Mouse (Mus musculus): Measurements from ENCODE around the gene Foxn3.

The Foxn3 gene

GRCm38 (mm10) chr12:99240185-99240726 is 323.1 kb downstream of the Foxn3 start:
- DNase-seq, result no peak

- DNase-seq, result no peak
Measured at GRCm38 (mm10) chr12:99239735-99240134, 323.6 kb downstream of the Foxn3 start.

DNA sequence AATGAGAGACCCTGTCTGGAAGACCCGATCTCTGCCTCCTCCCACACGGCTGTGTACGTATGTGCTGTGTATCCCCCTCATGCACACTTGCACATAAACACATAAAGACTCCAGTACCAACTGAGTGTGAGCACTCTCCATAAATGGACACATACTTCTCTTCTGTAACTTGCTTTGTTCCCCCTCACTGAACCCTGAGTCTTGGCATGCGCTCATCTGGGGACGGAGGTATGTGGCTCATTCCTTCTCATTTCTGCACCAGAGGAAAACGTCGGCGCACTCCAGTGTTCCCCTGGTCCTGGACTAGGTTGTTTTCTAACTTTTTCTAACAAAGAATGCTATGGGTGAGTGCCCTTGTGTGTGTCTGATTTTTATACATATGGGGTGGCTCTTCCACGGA is 325.9 kb downstream of the Foxn3 start:
- DNase-seq, result no peak

DNA sequence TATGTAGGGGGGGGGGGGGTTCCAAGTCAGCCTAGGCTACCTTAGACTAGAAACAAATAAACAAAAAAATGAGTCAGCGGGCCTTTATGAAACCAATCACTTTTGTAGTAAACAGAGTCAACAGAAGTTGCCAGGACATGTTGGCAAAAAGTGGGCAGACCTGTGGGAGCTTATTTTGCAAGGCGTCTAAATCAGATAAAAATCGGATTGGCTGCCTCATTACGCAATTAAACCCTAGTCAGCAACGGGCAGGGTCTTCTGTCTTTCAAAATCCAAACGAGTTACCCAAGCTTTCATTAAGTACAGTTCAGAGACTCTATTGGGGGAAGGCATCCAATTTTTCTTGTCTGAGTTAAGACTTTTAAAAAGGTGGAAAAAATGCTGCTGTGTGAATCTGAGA is 329.0 kb downstream of the Foxn3 start:
- DNase-seq, result no peak

- no peak for DNase-seq
Measured at GRCm38 (mm10) chr12:99233386-99233785, 330.0 kb downstream of the Foxn3 start.

DNA sequence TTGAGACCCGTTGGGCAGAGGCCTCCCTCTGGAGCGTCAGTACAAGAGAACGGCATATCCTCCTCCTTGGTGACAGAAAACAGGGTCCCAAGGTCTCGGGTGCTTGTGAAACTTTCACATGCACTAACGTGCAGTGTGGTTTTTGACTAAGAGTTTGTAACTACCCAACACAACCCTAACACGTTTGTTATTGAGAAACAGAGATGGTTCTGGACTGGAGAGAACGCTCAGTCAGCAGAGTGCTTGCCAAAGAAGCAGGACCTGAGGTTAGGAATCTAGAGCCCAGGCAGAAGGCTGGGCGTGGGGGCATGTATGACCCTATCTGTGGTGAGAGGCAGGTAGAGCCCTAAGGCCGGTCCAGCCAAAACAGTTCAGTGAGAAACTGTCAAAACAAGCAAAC is 330.9 kb downstream of the Foxn3 start:
- no peak for DNase-seq

- no peak for DNase-seq
Measured at GRCm38 (mm10) chr12:99231321-99231720, 332.1 kb downstream of the Foxn3 start.

DNA sequence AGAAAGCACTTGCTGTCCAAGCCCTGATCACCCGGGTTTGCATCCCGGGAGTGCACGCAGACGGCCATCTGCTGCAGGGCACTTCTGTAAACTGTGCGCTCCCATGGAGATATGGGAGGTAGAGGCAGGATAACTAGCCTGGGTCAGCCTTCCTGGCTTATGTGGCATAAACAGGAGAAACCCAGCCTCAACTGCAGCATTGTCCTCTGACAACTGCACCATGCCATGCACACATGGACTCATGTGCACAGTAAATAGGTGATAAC is 332.7 kb downstream of the Foxn3 start:
- DNase-seq, result no peak

- DNase-seq, result no peak
Measured at GRCm38 (mm10) chr12:99229973-99230782, 333.2 kb downstream of the Foxn3 start.

- DNase-seq, result no peak
Measured at GRCm38 (mm10) chr12:99227313-99227952, 335.9 kb downstream of the Foxn3 start.

DNA sequence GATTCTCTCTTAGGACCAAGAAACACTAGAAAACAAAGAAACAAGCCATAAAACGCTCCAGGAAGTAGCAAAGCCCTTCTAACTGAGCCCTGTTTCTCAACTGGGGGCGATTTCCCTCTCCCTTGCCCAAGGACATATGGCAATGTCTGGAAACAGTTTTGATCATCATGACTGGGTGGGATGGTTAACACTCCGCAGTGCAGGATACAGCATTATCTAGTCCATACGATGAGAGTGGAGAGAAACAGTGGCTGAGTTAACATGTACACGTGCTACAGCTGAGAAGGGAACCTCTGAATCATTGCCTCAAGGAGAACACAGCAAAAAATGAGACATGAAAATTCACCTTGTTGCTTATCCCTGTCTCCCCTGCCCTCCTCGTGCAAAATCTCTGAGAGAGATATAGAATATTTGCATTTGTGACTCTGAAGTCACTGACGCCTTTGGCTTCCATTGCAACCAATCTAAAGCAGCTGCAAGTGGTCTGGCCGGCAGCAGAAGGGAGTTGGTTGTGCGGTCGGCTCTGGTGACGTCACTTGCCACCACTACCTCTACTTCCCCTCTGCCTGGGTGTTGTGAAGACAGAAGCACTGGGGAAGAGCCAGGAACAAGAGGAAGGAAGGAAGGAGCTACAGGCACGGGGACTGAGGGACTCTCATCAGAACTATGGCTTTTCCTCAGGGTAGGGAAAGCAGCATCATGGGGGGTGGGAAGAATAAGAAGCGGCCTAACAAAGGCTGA is 338.3 kb downstream of the Foxn3 start:
- DNase-seq, result peak; percentile 36

- DNase-seq, result no peak
Measured at GRCm38 (mm10) chr12:99221087-99221846, 342.1 kb downstream of the Foxn3 start.

DNA sequence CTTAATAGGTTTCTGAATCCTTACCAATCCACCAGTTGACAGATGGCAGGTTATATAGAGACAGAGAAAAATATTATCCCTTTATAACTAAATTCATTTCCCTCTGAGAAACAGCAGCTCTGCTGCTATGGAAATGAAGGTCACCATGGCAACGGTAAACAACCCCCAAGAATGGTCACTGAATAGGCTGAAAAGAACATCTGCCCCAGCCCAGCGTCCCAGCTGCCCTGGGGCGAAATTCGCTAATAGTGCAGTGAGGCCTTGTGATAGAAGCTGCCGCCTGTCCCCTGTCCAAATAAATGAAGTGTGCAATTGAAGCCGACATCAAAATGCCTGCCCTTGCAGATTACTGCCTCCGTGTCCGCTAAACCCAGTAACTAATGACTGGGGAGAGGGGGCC is 343.0 kb downstream of the Foxn3 start:
- peak; percentile 42 for DNase-seq

GRCm38 (mm10) chr12:99219812-99220211 is 343.6 kb downstream of the Foxn3 start:
- no peak for DNase-seq

DNA sequence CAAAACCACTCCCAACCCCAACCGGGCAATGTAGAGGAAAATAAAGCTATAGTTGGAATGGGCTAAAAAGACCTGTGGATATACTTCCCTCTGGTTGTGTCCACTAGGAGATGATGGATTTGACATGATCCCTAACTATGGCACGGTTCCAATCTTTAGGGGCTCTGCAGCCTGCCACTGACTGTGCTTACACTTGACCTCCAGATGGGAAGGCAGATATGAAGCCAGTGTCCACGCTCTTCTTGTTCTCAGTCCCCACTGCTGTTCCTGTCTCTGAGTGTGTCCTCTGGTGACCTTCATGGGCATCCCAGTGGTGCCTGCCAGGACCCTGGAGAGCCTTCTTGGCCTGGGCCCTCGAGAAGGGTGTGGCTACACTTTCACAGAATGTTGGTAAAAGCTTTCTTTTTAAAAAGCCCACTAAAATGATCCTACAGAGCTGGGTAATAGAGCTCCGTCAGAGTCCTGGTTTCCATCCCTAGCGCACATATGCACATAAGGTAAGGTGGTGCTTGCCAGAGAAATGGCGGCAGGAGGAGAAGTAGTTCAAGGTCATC is 346.2 kb downstream of the Foxn3 start:
- no peak for DNase-seq

DNA sequence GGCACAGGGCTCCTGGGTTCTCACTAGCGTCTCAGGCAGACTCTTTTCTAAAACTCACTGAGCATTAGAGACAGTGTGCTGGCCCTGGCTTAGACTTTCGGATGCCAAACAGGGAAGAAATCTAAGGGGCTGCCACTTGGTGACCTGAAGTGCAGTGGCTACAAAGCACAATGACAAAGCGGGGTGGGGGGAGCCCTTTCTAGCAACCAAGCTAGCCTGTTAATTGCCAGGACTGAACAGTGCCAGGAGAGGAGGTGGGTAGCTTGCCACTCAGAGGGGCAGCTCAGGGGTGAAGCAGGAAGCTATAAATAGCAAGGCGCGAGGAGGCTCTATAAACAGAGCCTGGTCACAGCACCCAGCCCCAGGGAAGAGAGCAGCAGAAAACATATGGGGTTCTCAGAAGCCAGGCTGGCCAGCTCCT is 347.0 kb downstream of the Foxn3 start:
- DNase-seq, result no peak

DNA sequence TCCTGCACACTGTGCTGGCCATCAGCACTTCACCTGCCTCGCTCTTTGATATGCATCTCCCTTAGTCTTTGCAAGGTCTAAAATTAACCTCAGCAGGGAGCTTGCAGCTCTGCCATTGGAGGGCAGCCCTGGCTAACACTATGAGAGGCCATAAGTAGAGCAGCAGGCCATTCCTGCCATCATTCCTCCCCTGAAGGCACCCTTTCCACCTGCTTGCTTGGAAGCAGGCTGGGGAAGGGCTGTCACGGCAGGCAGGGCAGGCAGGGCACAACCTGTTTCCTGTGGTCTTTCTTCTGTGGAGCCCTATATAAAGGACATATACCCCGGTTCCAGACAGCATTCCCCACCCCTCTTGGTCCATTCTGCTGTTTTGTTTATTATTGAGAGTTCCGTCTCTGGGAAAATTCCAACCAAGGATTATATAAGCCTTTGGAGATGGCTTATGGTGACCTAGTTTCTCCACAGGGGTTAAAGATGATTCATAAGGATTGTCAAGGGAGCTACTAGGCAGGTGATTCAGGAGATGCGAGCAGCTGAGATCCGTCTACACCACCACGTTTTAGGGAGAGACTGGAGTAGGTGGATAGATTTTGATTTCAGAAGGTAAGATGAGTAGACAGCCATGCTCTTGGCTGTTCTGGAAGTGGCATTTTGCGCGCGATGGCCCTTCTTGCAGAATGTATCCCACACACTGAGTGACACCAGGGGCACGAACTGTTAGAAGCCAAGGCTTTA is 347.7 kb downstream of the Foxn3 start:
- no peak for DNase-seq

DNA sequence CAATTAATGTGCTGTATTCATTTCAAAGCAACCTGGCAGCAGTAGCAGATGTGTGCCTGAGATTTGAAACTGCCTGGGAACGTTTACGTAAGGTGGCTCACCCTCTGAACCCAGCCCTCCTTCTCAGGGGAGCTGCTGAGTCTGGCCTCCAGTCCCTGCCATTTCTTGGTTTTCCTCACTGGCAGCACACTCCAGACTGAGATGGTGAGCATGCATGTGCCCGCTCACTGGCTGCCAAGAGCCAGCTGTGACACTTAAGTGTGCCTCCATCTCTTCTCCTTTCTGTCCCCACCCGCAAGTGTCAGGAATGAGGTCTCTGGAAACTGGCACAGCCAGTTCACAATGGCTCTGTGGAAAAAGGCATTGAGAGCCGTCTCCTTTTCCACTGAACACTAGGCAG is 349.3 kb downstream of the Foxn3 start:
- DNase-seq, result no peak

DNA sequence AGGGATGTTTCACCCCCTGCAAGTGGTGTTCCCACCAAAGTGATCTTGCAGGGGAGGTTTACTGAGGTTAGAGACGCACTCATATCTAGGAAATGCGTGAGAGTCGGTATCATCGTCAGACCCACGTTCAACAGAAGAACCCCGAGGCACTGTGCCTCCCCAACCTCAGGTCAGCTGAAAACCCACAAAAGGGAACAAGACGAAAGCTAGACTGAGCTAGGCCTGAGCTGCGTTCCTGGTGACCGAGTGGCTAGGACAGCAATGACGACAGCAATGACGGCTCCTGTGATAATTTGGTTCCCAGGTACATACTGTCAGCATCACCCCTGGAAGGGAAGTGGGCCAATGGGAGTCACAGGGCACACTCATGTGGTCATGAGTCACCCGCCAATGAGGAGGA is 350.2 kb downstream of the Foxn3 start:
- no peak for DNase-seq

DNA sequence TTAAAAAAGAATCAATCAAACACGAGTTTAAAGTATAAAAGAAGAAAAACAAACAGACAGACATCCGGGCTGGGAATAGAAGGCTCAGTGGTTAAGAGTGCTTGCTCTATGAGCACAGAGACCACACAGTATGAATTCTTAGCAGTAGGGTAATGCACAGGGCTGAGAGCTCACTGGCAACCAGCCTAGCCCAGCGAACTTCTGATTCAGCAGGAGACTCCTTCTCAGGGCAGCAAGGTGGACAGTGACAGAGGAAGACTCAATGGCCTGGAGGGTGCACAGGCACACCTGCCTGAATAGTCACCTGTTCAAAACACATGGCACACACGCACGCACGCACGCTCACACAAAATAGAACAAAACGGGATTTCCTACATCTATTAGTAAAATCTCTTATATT is 353.6 kb downstream of the Foxn3 start:
- no peak for DNase-seq

- no peak for DNase-seq
Measured at GRCm38 (mm10) chr12:99208251-99208650, 355.1 kb downstream of the Foxn3 start.

- no peak for DNase-seq
Measured at GRCm38 (mm10) chr12:99207014-99207612, 356.3 kb downstream of the Foxn3 start.

Data from right cerebral cortex, postnatal 25 days (tissue).